Mouse (Mus musculus): ENCODE data around the gene Fam151b.

Gene Fam151b

GRCm38 (mm10) chr13:92419630-92420029 is 64.2 kb downstream of the Fam151b start:
- no peak for DNase-seq (ENCODE audit: low spot score in 2 of 2)

- no peak for DNase-seq (ENCODE audit: low spot score in 2 of 2)
Observed at GRCm38 (mm10) chr13:92410486-92410885, 73.3 kb downstream of the Fam151b start.

GRCm38 (mm10) chr13:92403496-92403895 is 80.3 kb downstream of the Fam151b start:
- no peak for DNase-seq (ENCODE audit: low spot score in 2 of 2)

- no peak for DNase-seq (ENCODE audit: low spot score in 2 of 2)
Observed at GRCm38 (mm10) chr13:92402063-92402462, 81.8 kb downstream of the Fam151b start.
